ENCODE assay signal across 11 mouse cellular contexts in the genomic region with DNA sequence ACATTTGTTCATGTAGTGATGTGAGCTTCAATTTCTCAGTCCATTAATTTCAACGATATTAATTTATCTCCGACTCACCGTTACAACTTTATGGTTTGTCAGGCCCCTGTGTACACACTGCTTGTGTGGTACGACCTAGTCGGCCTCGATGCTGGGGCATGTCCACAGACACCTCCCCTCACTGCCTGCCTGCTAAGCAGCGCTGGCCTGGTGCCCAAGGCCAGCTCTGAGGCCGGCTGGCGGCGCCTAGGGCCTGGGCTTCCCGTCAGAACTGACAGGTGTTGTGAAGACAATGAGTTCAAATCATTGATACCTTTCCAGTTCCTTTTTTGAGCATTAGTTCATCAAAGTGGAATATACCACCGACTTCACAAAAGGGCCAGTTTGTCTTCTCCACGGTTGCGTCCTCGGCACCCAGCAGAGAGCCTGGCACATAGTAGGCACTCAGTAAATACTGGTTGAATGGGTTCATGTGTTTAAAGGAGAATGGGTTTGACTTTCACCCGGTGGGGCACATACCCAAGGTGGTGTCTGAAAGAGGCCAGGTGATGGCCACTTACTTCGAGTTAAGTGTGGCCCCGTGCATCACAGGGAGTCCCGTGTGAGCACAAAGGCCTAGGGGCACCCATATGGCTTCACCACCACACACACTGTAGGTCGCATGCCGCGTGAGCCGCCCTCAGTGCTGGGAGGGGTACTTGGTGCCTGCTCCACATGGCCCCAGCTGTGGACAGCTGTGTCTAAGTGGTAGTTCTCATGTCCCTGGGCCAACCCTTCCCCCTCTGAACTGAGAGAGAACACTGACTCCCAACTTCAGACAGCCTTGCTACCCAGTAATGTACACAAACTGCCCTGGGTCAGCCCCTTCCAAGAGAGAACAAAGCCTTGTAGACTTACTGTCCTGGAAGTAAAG.
DNase-seq lines count a peak whose midpoint lies in the region; ATAC-seq and TF ChIP-seq lines count a peak whose summit lies in the region.
"Had no signal": no experiment of that assay in that cellular context is flagged by ENCODE, and none has a peak within 500 bp of the region (broad histone marks: within the 10 kb centered on the region; RNA-seq: fewer than 3 reads in every experiment).

No protein-coding gene starts in this region.

- peak; percentile 79 for ATAC-seq in lung, embryonic 14.5 days (ENCODE audit: insufficient read depth)
- 0 out of 2 replicates have a peak, but pooled peaks have one; percentile 43 for ATAC-seq in hindbrain, embryonic 15.5 days (ENCODE audit: low FRiP score, low read depth)
- no peak for ATAC-seq in forebrain, embryonic 11.5 days (replicated peaks; ENCODE audit: low FRiP score)

- WGBS in lung, embryonic 14.5 days, result 53% methylated on average over 23 of the region's 23 CpGs
- 68% methylated on average over 23 of the region's 23 CpGs for WGBS in hindbrain, embryonic 15.5 days
- 91% methylated on average over 23 of the region's 23 CpGs for WGBS in forebrain, embryonic 11.5 days

- H3K27ac ChIP-seq in lung, embryonic 14.5 days (ENCODE audit: low read depth), result no peak overlapping the region
- H3K27ac ChIP-seq in hindbrain, embryonic 15.5 days (replicated peaks), result peak overlapping the region; percentile 49; the same call in 1 of the 2 replicates
- no peak overlapping the region for H3K27ac ChIP-seq in forebrain, embryonic 11.5 days (ENCODE audit: low read depth, low read length)
- H3K27ac ChIP-seq: limb, embryonic 13.5 days had no signal

- no peaks in the 10 kb centered on the region for H3K9me3 ChIP-seq in lung, embryonic 14.5 days (ENCODE audit: low read depth, low read length)
- no peaks in the 10 kb centered on the region for H3K9me3 ChIP-seq in hindbrain, embryonic 15.5 days
- H3K9me3 ChIP-seq in forebrain, embryonic 11.5 days (ENCODE audit: control insufficient read depth, low read length), result no peaks in the 10 kb centered on the region
- H3K9me3 ChIP-seq: limb, embryonic 13.5 days had no signal

- no peak overlapping the region for H3K4me2 ChIP-seq in lung, embryonic 14.5 days
- H3K4me2 ChIP-seq in hindbrain, embryonic 15.5 days, result no peak overlapping the region
- H3K4me2 ChIP-seq in forebrain, embryonic 11.5 days (ENCODE audit: low read depth, low read length, severe bottlenecking), result no peak overlapping the region
- H3K4me2 ChIP-seq: limb, embryonic 13.5 days had no signal

- DNase-seq in heart, adult 11 months, result peak; percentile 88
- DNase-seq in heart, adult 9 months (ENCODE audit: low spot score in 2 of 2), result no peak
- peak; percentile 81 for DNase-seq in lung, embryonic 14.5 days
- no peak for DNase-seq in lung, adult 18-20 months
- peak; percentile 61 for DNase-seq in adrenal gland, postnatal 10 days
- no peak for DNase-seq in forebrain, embryonic 11.5 days (ENCODE audit: low spot score)
- no peak for DNase-seq in thymus, postnatal 0 days (ENCODE audit: low spot score)
- DNase-seq: right cerebral cortex, postnatal 14 days; thymus, postnatal 25 days had no signal

- H3K4me1 ChIP-seq in lung, embryonic 14.5 days (ENCODE audit: insufficient read depth), result no peaks in the 10 kb centered on the region; the same call in 1 of the 2 replicates
- H3K4me1 ChIP-seq in hindbrain, embryonic 15.5 days (replicated peaks), result peaks cover 6% of the 10 kb centered on the region
- peaks cover 10% of the 10 kb centered on the region for H3K4me1 ChIP-seq in forebrain, embryonic 11.5 days (replicated peaks; ENCODE audit: control insufficient read depth, insufficient read depth, low read length)

- H3K27me3 ChIP-seq in lung, embryonic 14.5 days (ENCODE audit: insufficient read depth, low read length), result no peaks in the 10 kb centered on the region; the same call in 1 of the 2 replicates
- H3K27me3 ChIP-seq in hindbrain, embryonic 15.5 days, result 0 out of 2 replicates have a peak, but pooled peaks cover 3% of the 10 kb centered on the region
- peaks cover 14% of the 10 kb centered on the region for H3K27me3 ChIP-seq in forebrain, embryonic 11.5 days (ENCODE audit: control insufficient read depth, insufficient read depth, low read length)

- no peaks in the 10 kb centered on the region for H3K36me3 ChIP-seq in lung, embryonic 14.5 days (ENCODE audit: insufficient read depth)
- H3K36me3 ChIP-seq in hindbrain, embryonic 15.5 days, result peaks cover 20% of the 10 kb centered on the region
- H3K36me3 ChIP-seq in forebrain, embryonic 11.5 days (ENCODE audit: control insufficient read depth, insufficient read depth, low read length), result no peaks in the 10 kb centered on the region

- no peak overlapping the region for H3K4me3 ChIP-seq in lung, embryonic 14.5 days (ENCODE audit: low read depth, low read length)
- no peak overlapping the region for H3K4me3 ChIP-seq in hindbrain, embryonic 15.5 days
- no peak overlapping the region for H3K4me3 ChIP-seq in forebrain, embryonic 11.5 days (ENCODE audit: low read depth, low read length)
- H3K4me3 ChIP-seq: limb, embryonic 13.5 days had no signal

- TF ChIP-seq CTCF in lung, embryonic 14.5 days (IDR thresholded peaks at IDR 0.05; ENCODE audit: low read depth), result no peak

- no peak overlapping the region for H3K9ac ChIP-seq in lung, embryonic 14.5 days
- H3K9ac ChIP-seq in hindbrain, embryonic 15.5 days, result no peak overlapping the region
- H3K9ac ChIP-seq in forebrain, embryonic 11.5 days (ENCODE audit: low read length), result no peak overlapping the region
- H3K9ac ChIP-seq: limb, embryonic 13.5 days had no signal

Comparison
In these comparisons a context has a peak if more than half of its experiments do, and no peak if none do; other contexts are left out.
1. DNase-seq: peak in heart, adult 11 months (single experiment), lung, embryonic 14.5 days (single experiment) and adrenal gland, postnatal 10 days (single experiment); none in heart, adult 9 months (0 of 2), lung, adult 18-20 months (0 of 2), forebrain, embryonic 11.5 days (single experiment) and thymus, postnatal 0 days (single experiment).